Mouse (Mus musculus): ENCODE measurements around the gene Snx18. TPM values are rescaled to one million over a fixed set of nuclear protein-coding genes. Genes with fewer than 3 reads are reported as not detected.
A peak's percentile ranks its signal among the peaks of the same experiment; 100 is the strongest.

Gene Snx18
- polyA plus RNA-seq, 1 experiment = 13.7 TPM

- TF ChIP-seq CTCF (IDR thresholded peaks at IDR 0.05; ENCODE audit: extremely low read depth, insufficient read depth, insufficient read length, insufficient replicate concordance) (no peak), POLR2A (IDR thresholded peaks at IDR 0.05; ENCODE audit: low read depth, low read length) (no peak)
- Histone ChIP-seq H3K27ac (ENCODE audit: insufficient read depth, low read length) (no peak overlapping the region), H3K4me3 (ENCODE audit: extremely low read depth, insufficient read depth, insufficient read length) (no peak overlapping the region), H3K27me3 (ENCODE audit: control insufficient read depth, insufficient read depth, low read length) (no peaks in the 10 kb centered on the region), H3K4me1 (ENCODE audit: control insufficient read depth, insufficient read depth, insufficient read length) (peaks cover 2% of the 10 kb centered on the region; the same call in 1 of the 2 replicates), H3K36me3 (ENCODE audit: control insufficient read depth, insufficient read depth, low read length) (no peaks in the 10 kb centered on the region)
- 65% methylated on average over 6 of the region's 6 CpGs for WGBS
- DNase-seq (ENCODE audit: low read depth in 1 of 2, low spot score in 2 of 2) = no peak
These were observed 14.1 kb upstream of the Snx18 start for GRCm38 (mm10) chr13:113632506-113632905.

- H3K27ac ChIP-seq (ENCODE audit: insufficient read depth, low read length) = no peak overlapping the region
- no peak for DNase-seq (ENCODE audit: low read depth in 1 of 2, low spot score in 2 of 2)
- TF ChIP-seq POLR2A (IDR thresholded peaks at IDR 0.05; ENCODE audit: low read depth, low read length) = no peak
- no peak for TF ChIP-seq CTCF (IDR thresholded peaks at IDR 0.05; ENCODE audit: extremely low read depth, insufficient read depth, insufficient read length, insufficient replicate concordance)
- H3K4me1 ChIP-seq (ENCODE audit: control insufficient read depth, insufficient read depth, insufficient read length) = no peaks in the 10 kb centered on the region
- no peaks in the 10 kb centered on the region for H3K36me3 ChIP-seq (ENCODE audit: control insufficient read depth, insufficient read depth, low read length)
- no peak overlapping the region for H3K4me3 ChIP-seq (ENCODE audit: extremely low read depth, insufficient read depth, insufficient read length)
- WGBS = 88% methylated on average over 8 of the region's 8 CpGs
- no peaks in the 10 kb centered on the region for H3K27me3 ChIP-seq (ENCODE audit: control insufficient read depth, insufficient read depth, low read length)
These were observed 9.2 kb upstream of the Snx18 start for GRCm38 (mm10) chr13:113627601-113628000.

DNA sequence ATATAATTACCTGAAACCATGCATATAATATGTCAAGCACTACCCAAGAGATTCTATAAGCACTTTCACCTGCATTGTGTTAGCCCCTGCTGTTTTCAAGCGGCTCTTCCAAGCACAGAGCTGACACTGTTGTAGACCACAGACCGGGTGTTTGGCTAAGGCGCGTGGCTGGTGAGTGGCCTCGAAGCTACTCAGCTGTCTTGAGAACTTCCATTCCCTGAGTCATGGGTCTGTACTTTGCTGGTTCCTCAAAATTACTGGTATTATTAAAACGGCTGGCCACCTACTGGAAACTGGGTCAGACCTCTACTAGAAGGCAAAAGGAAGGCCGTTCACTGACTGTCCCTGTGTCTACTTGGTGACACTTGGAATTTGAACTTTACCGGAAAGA lies 4.5 kb upstream of the Snx18 start:
- H3K4me1 ChIP-seq (ENCODE audit: control insufficient read depth, insufficient read depth, insufficient read length) = no peaks in the 10 kb centered on the region
- no peak overlapping the region for H3K27ac ChIP-seq (ENCODE audit: insufficient read depth, low read length)
- WGBS = 39% methylated on average over 8 of the region's 8 CpGs
- TF ChIP-seq CTCF (IDR thresholded peaks at IDR 0.05; ENCODE audit: extremely low read depth, insufficient read depth, insufficient read length, insufficient replicate concordance) (no peak), POLR2A (IDR thresholded peaks at IDR 0.05; ENCODE audit: low read depth, low read length) (no peak)
- no peak for DNase-seq (ENCODE audit: low read depth in 1 of 2, low spot score in 2 of 2)
- no peaks in the 10 kb centered on the region for H3K27me3 ChIP-seq (ENCODE audit: control insufficient read depth, insufficient read depth, low read length)
- no peaks in the 10 kb centered on the region for H3K36me3 ChIP-seq (ENCODE audit: control insufficient read depth, insufficient read depth, low read length)
- H3K4me3 ChIP-seq (ENCODE audit: extremely low read depth, insufficient read depth, insufficient read length) = no peak overlapping the region

DNA sequence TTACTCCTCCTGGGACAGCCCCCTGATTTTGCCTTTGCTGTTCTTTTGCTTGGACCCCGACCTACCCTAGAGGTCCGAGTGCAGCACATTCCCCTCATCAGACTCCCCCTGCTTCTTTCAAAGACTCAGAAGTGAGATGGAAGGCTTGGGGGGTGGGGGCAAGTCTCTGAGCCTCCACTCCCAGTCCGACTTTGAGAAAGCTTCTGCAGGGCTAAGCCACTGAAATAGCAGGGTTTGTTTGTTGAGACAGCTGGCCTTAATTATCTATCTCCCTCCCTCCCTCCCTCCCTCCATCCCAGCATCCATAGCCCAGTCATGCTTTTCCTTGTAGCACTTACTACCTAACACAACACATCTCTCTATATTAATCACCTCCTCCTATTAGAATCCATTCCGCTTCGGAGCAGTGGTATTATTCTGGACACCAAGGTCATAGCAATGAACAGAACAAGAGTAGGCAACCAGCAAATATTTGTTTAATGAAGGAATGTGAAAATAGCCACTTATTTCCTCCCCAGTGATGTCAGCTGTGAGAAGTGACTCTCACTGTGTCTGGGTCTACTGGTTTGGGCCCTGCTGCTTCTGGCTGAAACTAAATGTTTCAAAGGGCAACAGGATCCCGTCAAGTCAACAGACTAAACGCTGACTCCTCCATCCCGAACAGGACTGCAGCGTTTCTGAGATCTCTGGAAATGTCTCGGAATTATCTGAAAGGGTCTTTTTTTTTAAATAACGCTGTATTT lies 3.9 kb upstream of the Snx18 start:
- Histone ChIP-seq H3K27ac (ENCODE audit: insufficient read depth, low read length) (no peak overlapping the region), H3K36me3 (ENCODE audit: control insufficient read depth, insufficient read depth, low read length) (no peaks in the 10 kb centered on the region), H3K4me1 (ENCODE audit: control insufficient read depth, insufficient read depth, insufficient read length) (no peaks in the 10 kb centered on the region; the same call in none of the 2 replicates), H3K4me3 (ENCODE audit: extremely low read depth, insufficient read depth, insufficient read length) (no peak overlapping the region), H3K27me3 (ENCODE audit: control insufficient read depth, insufficient read depth, low read length) (no peaks in the 10 kb centered on the region)
- no peak for TF ChIP-seq POLR2A (IDR thresholded peaks at IDR 0.05; ENCODE audit: low read depth, low read length)
- TF ChIP-seq CTCF (IDR thresholded peaks at IDR 0.05; ENCODE audit: extremely low read depth, insufficient read depth, insufficient read length, insufficient replicate concordance) = no peak
- DNase-seq (ENCODE audit: low read depth in 1 of 2, low spot score in 2 of 2) = no peak
- 74% methylated on average over 11 of the region's 11 CpGs for WGBS

- DNase-seq (ENCODE audit: low read depth in 1 of 2, low spot score in 2 of 2) = no peak
These were observed 639 bp upstream of the Snx18 start for GRCm38 (mm10) chr13:113619003-113619402.

GRCm38 (mm10) chr13:113617338-113617890 lies 950 bp downstream of the Snx18 start:
- H3K36me3 ChIP-seq (ENCODE audit: control insufficient read depth, insufficient read depth, low read length) = no peaks in the 10 kb centered on the region
- DNase-seq (ENCODE audit: low read depth in 1 of 2, low spot score in 2 of 2) = peak in 1 of 2 experiments; percentile 17
- H3K27ac ChIP-seq (ENCODE audit: insufficient read depth, low read length) = peak overlapping the region; percentile 89
- peak overlapping the region; percentile 90 for H3K4me3 ChIP-seq (ENCODE audit: extremely low read depth, insufficient read depth, insufficient read length)
- 19% methylated on average over 49 of the region's 49 CpGs for WGBS
- H3K4me1 ChIP-seq (ENCODE audit: control insufficient read depth, insufficient read depth, insufficient read length) = peaks cover 12% of the 10 kb centered on the region
- no peaks in the 10 kb centered on the region for H3K27me3 ChIP-seq (ENCODE audit: control insufficient read depth, insufficient read depth, low read length)
- TF ChIP-seq POLR2A (IDR thresholded peaks at IDR 0.05; ENCODE audit: low read depth, low read length) (no peak), CTCF (IDR thresholded peaks at IDR 0.05; ENCODE audit: extremely low read depth, insufficient read depth, insufficient read length, insufficient replicate concordance) (no peak)

More at GRCm38 (mm10) chr13:113619003-113619402, 639 bp upstream of the Snx18 start:
- no peaks in the 10 kb centered on the region for H3K36me3 ChIP-seq (ENCODE audit: control insufficient read depth, insufficient read depth, low read length)
- no peak overlapping the region for H3K4me3 ChIP-seq (ENCODE audit: extremely low read depth, insufficient read depth, insufficient read length)
- WGBS = 81% methylated on average over 9 of the region's 9 CpGs
- no peaks in the 10 kb centered on the region for H3K27me3 ChIP-seq (ENCODE audit: control insufficient read depth, insufficient read depth, low read length)
- TF ChIP-seq POLR2A (IDR thresholded peaks at IDR 0.05; ENCODE audit: low read depth, low read length) = no peak
- no peak for TF ChIP-seq CTCF (IDR thresholded peaks at IDR 0.05; ENCODE audit: extremely low read depth, insufficient read depth, insufficient read length, insufficient replicate concordance)
- no peak overlapping the region for H3K27ac ChIP-seq (ENCODE audit: insufficient read depth, low read length)
- H3K4me1 ChIP-seq (ENCODE audit: control insufficient read depth, insufficient read depth, insufficient read length) = peaks cover 11% of the 10 kb centered on the region
